Mouse (Mus musculus) bone marrow, adult 2 months (tissue): ENCODE measurements around the gene Hrh2.

Source experiments
- CTCF ChIP-seq: fragments of 200-500 bp; IDR thresholded peaks from 2 replicates; pipeline ENCODE4 v1.5.1; 2011; ENCODE audit warnings: low read length, control low read depth; ENCODE audit not compliant: control insufficient read depth, insufficient read depth
- POLR2A ChIP-seq: fragments of 200-500 bp; IDR thresholded peaks from 2 replicates; pipeline ENCODE4 v1.6.1; 2011; ENCODE audit warnings: low read depth, mild to moderate bottlenecking, control low read depth, low read length, borderline replicate concordance; ENCODE audit not compliant: control insufficient read depth

DNA sequence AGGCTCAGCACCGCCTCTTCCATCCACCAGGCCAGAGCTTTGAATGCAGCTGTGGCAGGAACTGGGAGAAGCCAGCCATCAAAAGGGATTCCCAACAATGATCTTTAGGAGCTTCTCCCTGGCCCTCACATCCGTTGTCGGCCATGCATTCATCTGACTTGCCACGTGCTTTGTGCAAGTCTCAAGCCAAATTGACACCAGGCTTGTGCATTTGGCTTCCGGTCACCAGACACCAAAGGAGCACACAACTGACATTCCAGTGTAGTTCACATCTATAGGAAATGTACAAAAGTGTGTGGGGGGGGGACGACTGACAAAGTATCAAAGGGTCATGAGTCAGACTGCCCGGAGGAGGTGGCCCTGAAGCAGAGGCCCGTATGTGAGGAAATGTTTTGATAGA lies 58.4 kb downstream of the Hrh2 start:
- no peak for TF ChIP-seq CTCF
- TF ChIP-seq POLR2A = no peak
